In genomic region chr10:43826773-43827621, GRCm38 (mm10) we compare ENCODE assay signal across 13 mouse cellular contexts.
DNase-seq lines count a peak whose midpoint lies in the region; ATAC-seq and TF ChIP-seq lines count a peak whose summit lies in the region.
"Had no signal": no experiment of that assay in that cellular context is flagged by ENCODE, and none has a peak within 500 bp of the region (broad histone marks: within the 10 kb centered on the region; RNA-seq: fewer than 3 reads in every experiment).

No protein-coding gene starts in this region.

- TF ChIP-seq CTCF in gastrocnemius, adult 2 months (IDR thresholded peaks at IDR 0.05) = peak; percentile 31

- no peak overlapping the region for H3K27ac ChIP-seq in gastrocnemius, adult 2 months
- H3K27ac ChIP-seq: embryonic facial prominence, embryonic 13.5 days; hindbrain, embryonic 14.5 days had no signal

- no peak for ATAC-seq in inflammation-experienced regulatory T-cells, adult 6 months
- ATAC-seq in cerebellum, adult (ENCODE audit: insufficient number of reproducible peaks, low FRiP score, low TSS enrichment) = no peak

- DNase-seq in gastrocnemius, adult 2 months = no peak
- no peak for DNase-seq in gastrocnemius, adult 8-10 months (ENCODE audit: low spot score in 2 of 2)
- DNase-seq in 416B (ENCODE audit: low read depth) (peak; percentile 20), R1 (ENCODE audit: low read depth, low spot score) (peak; percentile 55)
- DNase-seq in skeletal muscle tissue, adult 2 months (ENCODE audit: low read depth, low spot score) = peak; percentile 16
- no peak for DNase-seq in kidney, adult 18-20 months
- DNase-seq: cerebellum, adult 2 months; kidney, postnatal 36 days had no signal

- H3K4me3 ChIP-seq in gastrocnemius, adult 2 months = no peak overlapping the region
- H3K4me3 ChIP-seq: embryonic facial prominence, embryonic 13.5 days; megakaryocyte, embryonic 14.5 days had no signal

- intact Hi-C loops in gastrocnemius, adult 2 months (cut with DNase I) = no loop called here

Comparison
In these comparisons a context has a peak if more than half of its experiments do, and no peak if none do; other contexts are left out.
1. DNase-seq: peak in 416B (single experiment), R1 (single experiment) and skeletal muscle tissue, adult 2 months (single experiment); none in gastrocnemius, adult 2 months (single experiment), gastrocnemius, adult 8-10 months (0 of 2) and kidney, adult 18-20 months (single experiment).